Mouse (Mus musculus): ENCODE measurements around the gene Snx9. TPM values are rescaled to one million over a fixed set of nuclear protein-coding genes. Genes with fewer than 3 reads are reported as not detected.
A peak's percentile ranks its signal among the peaks of the same experiment; 100 is the strongest.

Gene Snx9
- polyA plus RNA-seq, 1 experiment from 2014 or later = 15.9 TPM

- DNase-seq (ENCODE audit: low spot score) = no peak
Measured at GRCm38 (mm10) chr17:5877611-5878157, 36.6 kb downstream of the Snx9 start.

- DNase-seq (ENCODE audit: low spot score) = no peak
Measured at GRCm38 (mm10) chr17:5878878-5879277, 37.7 kb downstream of the Snx9 start.

- peak; percentile 68 for DNase-seq (ENCODE audit: low spot score)
Measured at GRCm38 (mm10) chr17:5885474-5885873, 44.3 kb downstream of the Snx9 start.

- DNase-seq (ENCODE audit: low spot score) = peak; percentile 19
Measured at GRCm38 (mm10) chr17:5886181-5886810, 45.2 kb downstream of the Snx9 start.

GRCm38 (mm10) chr17:5886943-5887800 is 46.0 kb downstream of the Snx9 start:
- peak; percentile 75 for DNase-seq (ENCODE audit: low spot score)

- peak; percentile 67 for DNase-seq (ENCODE audit: low spot score)
Measured at GRCm38 (mm10) chr17:5890429-5890828, 49.3 kb downstream of the Snx9 start.

- DNase-seq (ENCODE audit: low spot score) = no peak
Measured at GRCm38 (mm10) chr17:5891933-5892683, 51.0 kb downstream of the Snx9 start.

GRCm38 (mm10) chr17:5893092-5893491 is 52.0 kb downstream of the Snx9 start:
- no peak for DNase-seq (ENCODE audit: low spot score)

- DNase-seq (ENCODE audit: low spot score) = no peak
Measured at GRCm38 (mm10) chr17:5893574-5894148, 52.5 kb downstream of the Snx9 start.

- no peak for DNase-seq (ENCODE audit: low spot score)
Measured at GRCm38 (mm10) chr17:5896066-5896465, 54.9 kb downstream of the Snx9 start.

GRCm38 (mm10) chr17:5896607-5897006 is 55.5 kb downstream of the Snx9 start:
- no peak for DNase-seq (ENCODE audit: low spot score)

GRCm38 (mm10) chr17:5897326-5898200 is 56.4 kb downstream of the Snx9 start:
- DNase-seq (ENCODE audit: low spot score) = no peak

GRCm38 (mm10) chr17:5899251-5899650 is 58.1 kb downstream of the Snx9 start:
- no peak for DNase-seq (ENCODE audit: low spot score)

GRCm38 (mm10) chr17:5901381-5901780 is 60.3 kb downstream of the Snx9 start:
- DNase-seq (ENCODE audit: low spot score) = no peak

GRCm38 (mm10) chr17:5903630-5904301 is 62.6 kb downstream of the Snx9 start:
- no peak for DNase-seq (ENCODE audit: low spot score)

GRCm38 (mm10) chr17:5909681-5910080 is 68.6 kb downstream of the Snx9 start:
- no peak for DNase-seq (ENCODE audit: low spot score)

- no peak for DNase-seq (ENCODE audit: low spot score)
Measured at GRCm38 (mm10) chr17:5911591-5911990, 70.5 kb downstream of the Snx9 start.

GRCm38 (mm10) chr17:5912797-5913196 is 71.7 kb downstream of the Snx9 start:
- DNase-seq (ENCODE audit: low spot score) = no peak

- no peak for DNase-seq (ENCODE audit: low spot score)
Measured at GRCm38 (mm10) chr17:5914217-5914616, 73.1 kb downstream of the Snx9 start.

- DNase-seq (ENCODE audit: low spot score) = no peak
Measured at GRCm38 (mm10) chr17:5921954-5922353, 80.8 kb downstream of the Snx9 start.

Measured in thymus, postnatal 0 days (tissue).